Mouse (Mus musculus) spleen, postnatal 14 days (tissue): ENCODE data around the gene Lrrc72.

Experiments
- DNase-seq, 2 experiments: peaks; one replicate each; pipeline ENCODE4 v3.0.0; 2021 to 2022; ENCODE audit warnings: low spot score in 2 of 2

Gene Lrrc72

GRCm38 (mm10) chr12:36190343-36190742 is 62.9 kb downstream of the Lrrc72 start:
- no peak for DNase-seq

GRCm38 (mm10) chr12:36189610-36190009 is 63.6 kb downstream of the Lrrc72 start:
- no peak for DNase-seq

- DNase-seq = no peak
Measured at GRCm38 (mm10) chr12:36187081-36187480, 66.1 kb downstream of the Lrrc72 start.

GRCm38 (mm10) chr12:36182570-36182969 is 70.6 kb downstream of the Lrrc72 start:
- DNase-seq = no peak

GRCm38 (mm10) chr12:36177227-36177626 is 76.0 kb downstream of the Lrrc72 start:
- no peak for DNase-seq

GRCm38 (mm10) chr12:36165299-36165698 is 87.9 kb downstream of the Lrrc72 start:
- DNase-seq = no peak

GRCm38 (mm10) chr12:36164126-36164791 is 88.9 kb downstream of the Lrrc72 start:
- no peak for DNase-seq
